Mouse (Mus musculus) megakaryocyte, embryonic 14.5 days (primary cell): ENCODE measurements around the gene Sult2b1.

ENCODE experiments used
- FLI1 ChIP-seq: IDR thresholded peaks from 2 replicates; pipeline ENCODE4 v1.6.1; 2012; ENCODE audit warnings: low read length, inconsistent platforms, mixed read lengths
- GATA1 ChIP-seq: IDR thresholded peaks from 3 replicates; pipeline ENCODE4 v1.6.1; 2012; ENCODE audit warnings: mixed read lengths, low read length, inconsistent platforms, borderline replicate concordance

DNA sequence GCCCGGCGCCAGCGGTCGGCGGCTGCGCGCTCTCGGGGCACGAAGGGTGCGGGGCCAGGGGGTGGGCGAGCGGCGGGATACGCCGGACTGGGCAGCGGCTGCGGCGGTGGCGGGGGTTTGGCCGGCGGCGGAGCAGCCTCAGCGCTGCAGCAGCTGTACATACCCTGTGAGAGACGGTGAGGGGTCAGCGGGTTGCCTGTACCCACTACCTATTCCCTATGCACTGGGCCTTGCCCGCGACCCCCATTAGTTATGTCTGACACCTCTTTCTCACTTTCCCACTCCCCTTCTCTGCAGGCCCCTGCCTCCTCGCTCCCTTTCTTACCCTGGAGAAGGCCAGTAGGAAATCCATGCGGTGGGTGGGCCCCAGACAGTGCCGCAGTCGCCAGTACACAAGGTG is 49.5 kb upstream of the Sult2b1 start:
- no peak for TF ChIP-seq FLI1
- no peak for TF ChIP-seq GATA1
